20 mouse cellular contexts compared by ENCODE assay signal in genomic region chr11:21051716-21052115, GRCm38 (mm10). TPM values are rescaled to one million over a fixed set of nuclear protein-coding genes. Genes with fewer than 3 reads are reported as not detected.
DNase-seq lines count a peak whose midpoint lies in the region; ATAC-seq lines count a peak whose summit lies in the region.
"Had no signal": no experiment of that assay in that cellular context is flagged by ENCODE, and none has a peak within 500 bp of the region (broad histone marks: within the 10 kb centered on the region; RNA-seq: fewer than 3 reads in every experiment).

No protein-coding gene starts in this region.

- no peaks in the 10 kb centered on the region for H3K36me3 ChIP-seq in intestine, embryonic 16.5 days (ENCODE audit: control insufficient read depth, insufficient read depth, low read length)
- H3K36me3 ChIP-seq: forebrain, embryonic 12.5 days; hindbrain, embryonic 12.5 days; intestine, embryonic 15.5 days had no signal

- no peaks in the 10 kb centered on the region for H3K27me3 ChIP-seq in intestine, embryonic 16.5 days (replicated peaks; ENCODE audit: control insufficient read depth, insufficient read depth, low read length)
- H3K27me3 ChIP-seq: forebrain, embryonic 12.5 days; hindbrain, embryonic 12.5 days; intestine, embryonic 15.5 days had no signal

- no peak overlapping the region for H3K4me3 ChIP-seq in intestine, embryonic 16.5 days (ENCODE audit: low read length)
- H3K4me3 ChIP-seq: forebrain, embryonic 12.5 days; heart, adult 2 months; hindbrain, embryonic 12.5 days; intestine, embryonic 15.5 days had no signal

- DNase-seq in left cerebral cortex, adult 18-20 months (ENCODE audit: low spot score in 2 of 2), result peak; percentile 51 to 52
- DNase-seq in left cerebral cortex, postnatal 4 days, result no peak
- peak; percentile 43 to 75 for DNase-seq in layer of hippocampus, adult 18-20 months (ENCODE audit: low spot score in 2 of 2)
- peak; percentile 57 to 82 for DNase-seq in left cerebral cortex, postnatal 25 days (ENCODE audit: low spot score in 2 of 2)
- DNase-seq in adrenal gland, adult 2 months, result no peak
- no peak for DNase-seq in T-cell, adult 2 months (ENCODE audit: low spot score)
- DNase-seq: adrenal gland, postnatal 36 days; cerebellum, postnatal 25 days; heart, adult 2 months; heart, postnatal 10 days; liver; liver, postnatal 0 days; thymus, postnatal 36 days had no signal

- intact Hi-C loops in left cerebral cortex, postnatal 4 days (cut with DNase I), result no loop called here
- intact Hi-C loops in left cerebral cortex, postnatal 25 days (cut with DNase I), result no loop called here

- H3K27ac ChIP-seq in intestine, embryonic 16.5 days (ENCODE audit: low read length), result no peak overlapping the region
- H3K27ac ChIP-seq: forebrain, embryonic 12.5 days; heart, adult 2 months; hindbrain, embryonic 12.5 days; intestine, embryonic 15.5 days; kidney, postnatal 0 days had no signal

- H3K9ac ChIP-seq in intestine, embryonic 16.5 days (ENCODE audit: low read depth, low read length), result no peak overlapping the region
- H3K9ac ChIP-seq: forebrain, embryonic 12.5 days; hindbrain, embryonic 12.5 days; intestine, embryonic 15.5 days; liver, postnatal 0 days had no signal

- no peak overlapping the region for H3K4me2 ChIP-seq in intestine, embryonic 16.5 days (ENCODE audit: low read depth, low read length)
- H3K4me2 ChIP-seq: forebrain, embryonic 12.5 days; hindbrain, embryonic 12.5 days; intestine, embryonic 15.5 days had no signal

- WGBS in intestine, embryonic 16.5 days, result 78% methylated on average over 9 of the region's 9 CpGs

- no peaks in the 10 kb centered on the region for H3K9me3 ChIP-seq in intestine, embryonic 16.5 days (ENCODE audit: control insufficient read depth, low read length)
- H3K9me3 ChIP-seq: forebrain, embryonic 12.5 days; hindbrain, embryonic 12.5 days; intestine, embryonic 15.5 days had no signal

- ATAC-seq in intestine, embryonic 16.5 days, result no peak
- ATAC-seq: activated CD4-positive, CD25-positive, alpha-beta regulatory T cell, adult 4 months; intestine, embryonic 15.5 days; liver, postnatal 0 days; midbrain, embryonic 16.5 days had no signal

- H3K4me1 ChIP-seq in intestine, embryonic 16.5 days (ENCODE audit: control insufficient read depth, insufficient read depth, low read length), result no peaks in the 10 kb centered on the region
- H3K4me1 ChIP-seq: forebrain, embryonic 12.5 days; hindbrain, embryonic 12.5 days; intestine, embryonic 15.5 days had no signal

RNA-seq across cellular contexts. Expression of gene Peli1, which starts 39.4 kb away (rescaled TPM):
- 10 to 100 TPM; 37.6 to 47.2 TPM for total RNA-seq in left cerebral cortex, adult 18-20 months (2021)
- 10 to 100 TPM; 69.3 to 72.1 TPM for total RNA-seq in left cerebral cortex, postnatal 4 days (2021)
- 10 to 100 TPM; 45.9 to 48.2 TPM for total RNA-seq in layer of hippocampus, adult 18-20 months (2021)
- total RNA-seq in left cerebral cortex, postnatal 25 days (2021), result 10 to 100 TPM; 44.9 to 45.0 TPM
- total RNA-seq in adrenal gland, adult 2 months (2021), result 10 to 100 TPM; 15.2 to 18.4 TPM
- 17.1 and 22.8 TPM in 2 replicates for polyA plus RNA-seq in adrenal gland, adult 2 months (2012; rRNA removed)
- polyA plus RNA-seq in intestine, embryonic 16.5 days (2015; fragmentation: Nextera tagmentation; extraction: Ambion mirVana), result 25.7 and 25.8 TPM in 2 replicates

Comparison
In these comparisons a context has a peak if more than half of its experiments do, and no peak if none do; other contexts are left out.
1. DNase-seq: peak in left cerebral cortex, adult 18-20 months (2 of 2), layer of hippocampus, adult 18-20 months (2 of 2) and left cerebral cortex, postnatal 25 days (2 of 2); none in left cerebral cortex, postnatal 4 days (single experiment), adrenal gland, adult 2 months (single experiment) and T-cell, adult 2 months (single experiment).